Mouse (Mus musculus) left cerebral cortex, adult 9 months (tissue): ENCODE measurements around the gene Lrrc61.
"Not testable (repeated sequence)": the region's sequence is repeated elsewhere in the genome, so short reads cannot be mapped to it uniquely, and the experiment has no call there.

Experiments
- DNase-seq, 2 experiments: peaks; one replicate each; pipeline ENCODE4 v3.0.0; 2022; ENCODE audit warnings: low spot score in 2 of 2

Lrrc61 gene

GRCm38 (mm10) chr6:48554280-48555103 lies at the start of gene Lrrc61:
Gene Lrrc61 (plus strand): TSS chr6:48554796.
- DNase-seq = peak; percentile 91 to 98

- no peak for DNase-seq
Measured at GRCm38 (mm10) chr6:48508087-48508486, 46.5 kb upstream of the Lrrc61 start.

- DNase-seq = no peak
Measured at GRCm38 (mm10) chr6:48510426-48510825, 44.2 kb upstream of the Lrrc61 start.

GRCm38 (mm10) chr6:48511861-48512260 lies 42.7 kb upstream of the Lrrc61 start:
- DNase-seq = no peak

- DNase-seq = not testable (repeated sequence)
Measured at GRCm38 (mm10) chr6:48524882-48525281, 29.7 kb upstream of the Lrrc61 start.

GRCm38 (mm10) chr6:48527901-48528300 lies 26.7 kb upstream of the Lrrc61 start:
- no peak for DNase-seq

GRCm38 (mm10) chr6:48529261-48529660 lies 25.3 kb upstream of the Lrrc61 start:
- no peak for DNase-seq

- no peak for DNase-seq
Measured at GRCm38 (mm10) chr6:48529871-48530440, 24.6 kb upstream of the Lrrc61 start.

GRCm38 (mm10) chr6:48530862-48531261 lies 23.7 kb upstream of the Lrrc61 start:
- DNase-seq = no peak

GRCm38 (mm10) chr6:48533475-48533874 lies 21.1 kb upstream of the Lrrc61 start:
- no peak for DNase-seq

GRCm38 (mm10) chr6:48534913-48535312 lies 19.7 kb upstream of the Lrrc61 start:
- DNase-seq = no peak

GRCm38 (mm10) chr6:48536091-48536490 lies 18.5 kb upstream of the Lrrc61 start:
- DNase-seq = no peak

- DNase-seq = peak; percentile 80 to 90
Measured at GRCm38 (mm10) chr6:48537105-48537954, 17.3 kb upstream of the Lrrc61 start, which contains the start of gene Atp6v0e2. Gene Atp6v0e2 (plus strand): TSS chr6:48537615.

- peak in 1 of 2 experiments; percentile 87 for DNase-seq
Measured at GRCm38 (mm10) chr6:48538841-48539737, 15.5 kb upstream of the Lrrc61 start.

- DNase-seq = no peak
Measured at GRCm38 (mm10) chr6:48539860-48540259, 14.7 kb upstream of the Lrrc61 start.

- DNase-seq = no peak
Measured at GRCm38 (mm10) chr6:48540721-48541120, 13.9 kb upstream of the Lrrc61 start.

GRCm38 (mm10) chr6:48541560-48542450 lies 12.8 kb upstream of the Lrrc61 start:
- no peak for DNase-seq

GRCm38 (mm10) chr6:48542631-48543030 lies 12.0 kb upstream of the Lrrc61 start:
- no peak for DNase-seq

GRCm38 (mm10) chr6:48545251-48545650 lies 9.3 kb upstream of the Lrrc61 start:
- no peak for DNase-seq

GRCm38 (mm10) chr6:48546271-48546670 lies 8.3 kb upstream of the Lrrc61 start:
- DNase-seq = no peak
